28 mouse cellular contexts compared by ENCODE assay signal in genomic region chr6:31718843-31719242, GRCm38 (mm10).
A peak's percentile ranks its signal among the peaks of the same experiment; 100 is the strongest.
DNase-seq lines count a peak whose midpoint lies in the region; ATAC-seq and TF ChIP-seq lines count a peak whose summit lies in the region.
"Had no signal": no experiment of that assay in that cellular context is flagged by ENCODE, and none has a peak within 500 bp of the region (broad histone marks: within the 10 kb centered on the region; RNA-seq: fewer than 3 reads in every experiment).

No protein-coding gene starts in this region.

- no peak overlapping the region for H3K4me3 ChIP-seq in midbrain, embryonic 12.5 days
- no peak overlapping the region for H3K4me3 ChIP-seq in midbrain, postnatal 0 days (ENCODE audit: low read depth, low read length)
- no peak overlapping the region for H3K4me3 ChIP-seq in forebrain, postnatal 0 days (ENCODE audit: low read depth, low read length)
- no peak overlapping the region for H3K4me3 ChIP-seq in neural tube, embryonic 15.5 days (replicated peaks)
- H3K4me3 ChIP-seq: embryonic facial prominence, embryonic 15.5 days; heart, embryonic 10.5 days; hindbrain, embryonic 15.5 days; left cerebral cortex, adult 2 months; liver, embryonic 13.5 days; megakaryocyte, embryonic 14.5 days; stomach, embryonic 15.5 days had no signal

- 0 out of 2 replicates have a peak overlapping the region, but pooled peaks have one; percentile 10 for H3K27ac ChIP-seq in midbrain, embryonic 12.5 days (replicated peaks)
- no peak overlapping the region for H3K27ac ChIP-seq in midbrain, postnatal 0 days (ENCODE audit: low read depth, low read length)
- no peak overlapping the region for H3K27ac ChIP-seq in forebrain, postnatal 0 days (ENCODE audit: low read depth, low read length)
- H3K27ac ChIP-seq in neural tube, embryonic 15.5 days (replicated peaks), result peak overlapping the region; percentile 41; the same call in 1 of the 2 replicates
- H3K27ac ChIP-seq: embryonic facial prominence, embryonic 15.5 days; heart, embryonic 10.5 days; kidney, postnatal 0 days; left cerebral cortex, adult 2 months; liver, embryonic 13.5 days; stomach, embryonic 15.5 days had no signal

- H3K4me1 ChIP-seq in midbrain, embryonic 12.5 days, result peaks cover 11% of the 10 kb centered on the region; the same call in 1 of the 2 replicates
- no peaks in the 10 kb centered on the region for H3K4me1 ChIP-seq in midbrain, postnatal 0 days (ENCODE audit: insufficient read depth, low read length)
- H3K4me1 ChIP-seq in forebrain, postnatal 0 days (ENCODE audit: insufficient read depth), result no peaks in the 10 kb centered on the region
- H3K4me1 ChIP-seq in neural tube, embryonic 15.5 days, result peaks cover 19% of the 10 kb centered on the region
- H3K4me1 ChIP-seq: embryonic facial prominence, embryonic 15.5 days; liver, embryonic 13.5 days; stomach, embryonic 15.5 days had no signal

- H3K4me2 ChIP-seq in midbrain, embryonic 12.5 days (replicated peaks), result no peak overlapping the region
- no peak overlapping the region for H3K4me2 ChIP-seq in midbrain, postnatal 0 days (ENCODE audit: low read depth, low read length, poor library complexity, severe bottlenecking)
- no peak overlapping the region for H3K4me2 ChIP-seq in forebrain, postnatal 0 days (ENCODE audit: low read depth)
- H3K4me2 ChIP-seq in neural tube, embryonic 15.5 days, result no peak overlapping the region
- H3K4me2 ChIP-seq: embryonic facial prominence, embryonic 15.5 days; hindbrain, embryonic 15.5 days; liver, embryonic 13.5 days; stomach, embryonic 15.5 days had no signal

- H3K27me3 ChIP-seq in midbrain, embryonic 12.5 days, result no peaks in the 10 kb centered on the region
- H3K27me3 ChIP-seq in midbrain, postnatal 0 days (ENCODE audit: insufficient read depth, low read length), result no peaks in the 10 kb centered on the region
- no peaks in the 10 kb centered on the region for H3K27me3 ChIP-seq in forebrain, postnatal 0 days (ENCODE audit: insufficient read depth, low read length)
- H3K27me3 ChIP-seq in neural tube, embryonic 15.5 days (replicated peaks), result no peaks in the 10 kb centered on the region
- H3K27me3 ChIP-seq: embryonic facial prominence, embryonic 15.5 days; hindbrain, embryonic 15.5 days; liver, embryonic 13.5 days; megakaryocyte, embryonic 14.5 days; stomach, embryonic 15.5 days had no signal

- WGBS in midbrain, embryonic 12.5 days, result 69% methylated on average over 4 of the region's 4 CpGs
- WGBS in midbrain, postnatal 0 days, result 67% methylated on average over 4 of the region's 4 CpGs
- 50% methylated on average over 4 of the region's 4 CpGs for WGBS in forebrain, postnatal 0 days
- WGBS in neural tube, embryonic 15.5 days, result 57% methylated on average over 4 of the region's 4 CpGs

- H3K9ac ChIP-seq in midbrain, embryonic 12.5 days (replicated peaks), result no peak overlapping the region
- no peak overlapping the region for H3K9ac ChIP-seq in midbrain, postnatal 0 days (replicated peaks; ENCODE audit: low read length, poor library complexity, severe bottlenecking)
- H3K9ac ChIP-seq in forebrain, postnatal 0 days, result no peak overlapping the region
- H3K9ac ChIP-seq in neural tube, embryonic 15.5 days (replicated peaks), result no peak overlapping the region
- H3K9ac ChIP-seq: embryonic facial prominence, embryonic 15.5 days; hindbrain, embryonic 15.5 days; liver, embryonic 13.5 days; stomach, embryonic 15.5 days had no signal

- H3K9me3 ChIP-seq in midbrain, embryonic 12.5 days, result no peaks in the 10 kb centered on the region
- no peaks in the 10 kb centered on the region for H3K9me3 ChIP-seq in midbrain, postnatal 0 days (ENCODE audit: low read length)
- no peaks in the 10 kb centered on the region for H3K9me3 ChIP-seq in forebrain, postnatal 0 days (ENCODE audit: low read length)
- H3K9me3 ChIP-seq in neural tube, embryonic 15.5 days (replicated peaks), result no peaks in the 10 kb centered on the region
- H3K9me3 ChIP-seq: embryonic facial prominence, embryonic 15.5 days; heart, embryonic 10.5 days; hindbrain, embryonic 15.5 days; liver, embryonic 13.5 days; megakaryocyte, embryonic 14.5 days; stomach, embryonic 15.5 days had no signal

- DNase-seq in embryo, embryonic 10.5 days (ENCODE audit: low spot score), result peak; percentile 2
- no peak for DNase-seq in embryo, embryonic 9.5 days (ENCODE audit: extremely low spot score)
- DNase-seq in midbrain, postnatal 0 days (ENCODE audit: low spot score), result no peak
- no peak for DNase-seq in forebrain, postnatal 0 days
- no peak for DNase-seq in layer of hippocampus, adult 11-12 months (ENCODE audit: low spot score)
- DNase-seq: adrenal gland, adult 8-10 months; cerebellum, adult 2 months; cerebellum, postnatal 25 days; gastrocnemius, postnatal 10 days; kidney, adult 11 months; liver, embryonic 13.5 days; lung, adult 2 months; lung, postnatal 14 days; right cerebral cortex, adult 18-20 months; right cerebral cortex, postnatal 4 days; thymus, adult 18-20 months; thymus, postnatal 36 days had no signal

- no peak for TF ChIP-seq CTCF in midbrain, postnatal 0 days (IDR thresholded peaks at IDR 0.05)
- no peak for TF ChIP-seq CTCF in forebrain, postnatal 0 days (IDR thresholded peaks at IDR 0.05; ENCODE audit: low read depth)

- no peaks in the 10 kb centered on the region for H3K36me3 ChIP-seq in midbrain, embryonic 12.5 days
- H3K36me3 ChIP-seq in midbrain, postnatal 0 days (ENCODE audit: insufficient read depth, low read length), result no peaks in the 10 kb centered on the region
- no peaks in the 10 kb centered on the region for H3K36me3 ChIP-seq in forebrain, postnatal 0 days (ENCODE audit: insufficient read depth)
- no peaks in the 10 kb centered on the region for H3K36me3 ChIP-seq in neural tube, embryonic 15.5 days
- H3K36me3 ChIP-seq: embryonic facial prominence, embryonic 15.5 days; heart, embryonic 10.5 days; hindbrain, embryonic 15.5 days; liver, embryonic 13.5 days; stomach, embryonic 15.5 days had no signal

- ATAC-seq in midbrain, embryonic 12.5 days (ENCODE audit: low FRiP score, low read depth), result no peak
- ATAC-seq in midbrain, postnatal 0 days (ENCODE audit: low FRiP score), result no peak
- peak; percentile 46; the same call in 1 of the 2 replicates for ATAC-seq in forebrain, postnatal 0 days
- ATAC-seq in neural tube, embryonic 15.5 days (ENCODE audit: low FRiP score), result no peak
- ATAC-seq: activated CD4-positive, CD25-positive, alpha-beta regulatory T cell, adult 4 months; midbrain, embryonic 16.5 days had no signal

Comparison
In these comparisons a context has a peak if more than half of its experiments do, and no peak if none do; other contexts are left out.
1. H3K27ac ChIP-seq: peak in midbrain, embryonic 12.5 days (single experiment) and neural tube, embryonic 15.5 days (single experiment); none in midbrain, postnatal 0 days (single experiment) and forebrain, postnatal 0 days (single experiment).